Comparison of ENCODE assay signal across 26 mouse cellular contexts in genomic region chr9:120755486-120755885, GRCm38 (mm10).
"Had no signal": no experiment of that assay in that cellular context is flagged by ENCODE, and none has a peak within 500 bp of the region (broad histone marks: within the 10 kb centered on the region; RNA-seq: fewer than 3 reads in every experiment).

No protein-coding gene starts in this region.

- H3K9me3 ChIP-seq: heart, embryonic 15.5 days; hindbrain, embryonic 13.5 days; hindbrain, embryonic 15.5 days; limb, embryonic 10.5 days; liver, embryonic 13.5 days; liver, embryonic 15.5 days had no signal

- DNase-seq: gastrocnemius, postnatal 14 days; gastrocnemius, postnatal 36 days; heart, adult 11 months; heart, adult 2 months; heart, postnatal 14 days; heart, postnatal 36 days; kidney, adult 2 months; kidney, adult 9 months; kidney, postnatal 10 days; kidney, postnatal 25 days; kidney, postnatal 4 days; liver; liver, embryonic 13.5 days had no signal

- H3K27ac ChIP-seq: heart, adult 2 months; heart, embryonic 13.5 days; heart, embryonic 15.5 days; hindbrain, embryonic 13.5 days; hindbrain, embryonic 15.5 days; hindbrain, postnatal 0 days; layer of hippocampus, adult 2 months; left cerebral cortex, adult 2 months; limb, embryonic 10.5 days; limb, embryonic 12.5 days; liver, embryonic 13.5 days; liver, embryonic 15.5 days had no signal

- H3K4me3 ChIP-seq: heart, adult 2 months; heart, embryonic 13.5 days; heart, embryonic 15.5 days; hindbrain, embryonic 13.5 days; hindbrain, embryonic 15.5 days; layer of hippocampus, adult 2 months; left cerebral cortex, adult 2 months; limb, embryonic 10.5 days; limb, embryonic 12.5 days; liver, embryonic 13.5 days; liver, embryonic 15.5 days had no signal

- H3K9ac ChIP-seq: heart, embryonic 13.5 days; heart, embryonic 15.5 days; hindbrain, embryonic 13.5 days; hindbrain, embryonic 15.5 days; limb, embryonic 12.5 days; liver, embryonic 13.5 days; liver, embryonic 15.5 days had no signal

- H3K27me3 ChIP-seq: heart, embryonic 13.5 days; heart, embryonic 15.5 days; hindbrain, embryonic 13.5 days; hindbrain, embryonic 15.5 days; limb, embryonic 12.5 days; liver, embryonic 13.5 days; liver, embryonic 15.5 days had no signal

- ATAC-seq: hindbrain, postnatal 0 days; intestine, postnatal 0 days had no signal

- H3K36me3 ChIP-seq: heart, embryonic 13.5 days; heart, embryonic 15.5 days; hindbrain, embryonic 13.5 days; hindbrain, embryonic 15.5 days; limb, embryonic 10.5 days; limb, embryonic 12.5 days; liver, embryonic 13.5 days; liver, embryonic 15.5 days had no signal

- H3K4me1 ChIP-seq: limb, embryonic 12.5 days; liver, embryonic 13.5 days; liver, embryonic 15.5 days had no signal

- H3K4me2 ChIP-seq: heart, embryonic 11.5 days; heart, embryonic 13.5 days; heart, embryonic 15.5 days; hindbrain, embryonic 13.5 days; hindbrain, embryonic 15.5 days; limb, embryonic 12.5 days; liver, embryonic 11.5 days; liver, embryonic 13.5 days; liver, embryonic 15.5 days had no signal
